Mouse (Mus musculus): ENCODE results near the gene Cygb.

DNA sequence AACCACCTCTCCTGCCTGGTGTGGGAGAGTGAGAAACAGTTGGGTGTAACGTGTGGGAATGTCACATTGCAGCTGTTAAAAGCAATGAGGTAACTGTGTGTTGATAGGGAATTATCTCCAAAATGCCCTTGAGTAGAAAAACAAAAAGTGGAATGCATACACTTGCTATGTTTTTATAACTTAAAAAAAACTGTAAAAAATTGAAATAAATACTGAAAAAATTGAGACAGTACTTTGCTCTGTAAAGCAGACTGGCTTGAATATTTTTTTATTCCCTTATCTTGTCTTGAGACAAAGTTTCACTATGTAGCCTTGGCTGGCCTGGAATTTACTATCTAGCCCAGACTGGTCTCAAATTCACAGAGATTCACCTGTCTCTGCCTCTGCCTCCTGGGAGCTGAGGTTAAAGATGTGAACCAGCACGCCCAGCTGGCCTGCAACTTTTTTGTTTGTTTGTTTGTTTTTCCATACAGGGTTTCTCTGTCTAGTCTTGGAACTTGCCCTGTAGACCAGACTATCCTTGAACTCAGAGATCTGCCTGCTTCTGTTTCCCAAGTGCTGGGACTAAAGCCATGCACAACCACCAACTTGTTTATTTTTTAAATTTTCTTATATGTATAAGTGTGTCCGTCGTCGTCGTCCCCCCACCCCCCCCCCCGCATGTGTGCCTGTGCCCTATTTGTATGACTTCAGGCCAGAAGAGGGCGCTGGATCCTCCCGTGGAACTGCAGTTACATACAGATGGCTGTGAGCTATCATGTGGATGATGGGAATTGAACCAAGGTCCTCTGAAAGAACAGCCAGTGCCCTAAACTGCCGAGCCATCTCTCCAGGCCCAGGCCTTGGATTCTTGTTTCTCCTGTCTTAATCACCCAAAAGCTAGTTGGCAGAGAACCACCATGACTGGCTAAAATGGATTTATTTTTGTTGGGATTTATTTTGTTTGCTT is 26.8 kb downstream of the Cygb start:
- TF ChIP-seq POLR2A (IDR thresholded peaks at IDR 0.05; ENCODE audit: borderline replicate concordance, low read depth, low read length) (no peak), CTCF (IDR thresholded peaks at IDR 0.05; ENCODE audit: low read depth, low read length) (peak; percentile 21; the same call in 1 of the 2 replicates)
